Mouse (Mus musculus): ENCODE measurements around the gene Top1.

Top1 gene

GRCm38 (mm10) chr2:160741580-160741979 lies 95.9 kb downstream of the Top1 start:
- DNase-seq (ENCODE audit: low read depth, low spot score), result no peak

GRCm38 (mm10) chr2:160742161-160742609 lies 96.5 kb downstream of the Top1 start:
- DNase-seq (ENCODE audit: low read depth, low spot score), result no peak

DNA sequence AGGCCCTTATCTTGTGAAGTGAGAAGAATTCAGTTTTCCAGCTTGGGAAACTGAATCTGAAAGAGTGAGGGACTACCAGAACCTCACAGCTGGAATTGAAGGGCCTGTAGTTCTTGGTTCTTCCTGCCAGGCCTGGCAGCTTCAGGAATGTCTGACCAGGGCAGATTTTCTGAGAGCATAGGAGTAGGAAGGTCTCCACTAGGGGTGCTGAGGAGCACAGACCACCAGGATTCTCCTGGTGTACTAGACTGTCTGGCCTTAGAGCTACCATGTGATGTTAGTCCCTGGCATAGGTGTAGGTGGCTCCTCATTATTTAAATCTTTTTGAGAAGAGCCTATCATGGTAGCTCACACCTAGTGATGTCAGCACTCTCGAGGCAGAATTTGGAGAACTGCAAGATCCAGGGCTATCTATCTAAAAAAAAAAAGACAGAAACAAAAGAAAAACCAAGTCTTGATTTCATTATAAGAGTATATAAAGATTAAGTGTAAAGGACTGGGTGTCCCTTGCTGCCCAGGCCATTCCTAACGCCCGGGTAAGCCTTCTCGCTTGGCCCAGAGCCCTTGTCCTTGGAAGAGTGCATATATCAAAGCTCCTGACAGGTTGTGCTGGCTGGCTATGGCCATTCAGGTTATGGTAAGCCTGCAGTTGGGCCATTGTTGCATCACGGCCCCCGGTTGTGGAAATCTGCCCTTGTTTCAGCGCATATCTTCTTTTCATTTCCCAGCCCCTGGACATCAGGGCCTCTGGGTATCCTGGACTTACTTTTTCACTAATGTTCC lies 98.5 kb downstream of the Top1 start:
- DNase-seq (ENCODE audit: low read depth, low spot score), result no peak

DNA sequence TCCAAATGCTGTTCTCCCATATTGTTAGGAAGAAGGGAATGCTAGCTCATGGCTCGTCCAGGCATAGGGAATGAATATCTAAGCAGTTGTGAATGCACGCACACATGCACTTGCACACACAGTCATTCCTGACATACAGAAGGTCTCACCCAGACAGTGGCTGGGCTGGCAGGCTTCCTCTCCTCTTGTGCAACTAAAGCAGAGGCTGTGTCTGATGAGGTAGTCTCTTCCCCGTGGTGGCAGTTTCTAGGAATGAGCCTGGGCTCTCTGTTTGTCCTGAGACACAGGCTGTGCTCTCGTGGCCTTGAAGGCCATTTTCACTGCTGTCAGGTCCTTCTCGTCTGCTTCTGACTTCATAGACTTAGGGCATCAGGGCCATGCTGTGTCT lies 99.1 kb downstream of the Top1 start:
- DNase-seq (ENCODE audit: low read depth, low spot score), result no peak

GRCm38 (mm10) chr2:160745497-160745896 lies 99.8 kb downstream of the Top1 start:
- DNase-seq (ENCODE audit: low read depth, low spot score), result no peak

DNA sequence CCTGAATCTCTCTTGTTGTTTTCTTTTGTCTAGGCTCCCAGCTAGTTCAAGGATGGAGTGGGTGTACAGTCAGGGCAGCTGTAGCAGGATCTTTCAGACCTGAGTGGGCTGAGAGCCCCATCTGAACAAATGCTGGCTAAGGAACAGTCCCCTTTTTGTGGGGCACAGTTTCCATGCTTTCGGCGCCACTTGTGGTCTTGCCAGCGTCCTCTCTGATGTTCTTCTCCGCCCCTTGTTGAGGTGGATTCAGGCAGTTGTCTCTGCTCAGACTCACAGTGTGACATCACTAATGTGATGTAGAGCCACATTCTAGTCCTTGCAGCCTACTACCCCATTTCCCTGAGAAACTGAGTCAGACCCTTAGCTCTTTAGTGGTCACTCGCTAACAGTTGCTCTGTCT lies 100.9 kb downstream of the Top1 start:
- DNase-seq (ENCODE audit: low read depth, low spot score), result no peak

DNA sequence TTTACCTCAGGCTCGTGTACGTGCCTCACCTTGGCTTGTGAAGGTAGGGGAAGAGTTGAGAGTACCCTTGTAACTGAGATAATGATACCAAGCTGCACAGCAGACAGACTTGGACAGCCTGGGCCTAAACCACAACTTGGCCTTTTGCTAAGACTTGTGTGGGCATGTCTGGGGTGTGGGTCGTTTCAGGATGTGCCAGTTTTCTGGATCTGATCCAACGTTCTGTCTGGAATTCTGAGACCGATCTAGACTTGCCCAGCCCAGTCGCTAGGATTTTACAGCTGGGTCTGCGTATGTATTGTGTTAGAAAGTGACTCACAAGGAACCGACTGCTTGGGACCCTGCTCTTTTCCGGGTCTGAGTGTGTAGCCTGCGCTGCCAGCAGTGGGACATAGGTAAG lies 101.4 kb downstream of the Top1 start:
- DNase-seq (ENCODE audit: low read depth, low spot score), result no peak

- DNase-seq (ENCODE audit: low read depth, low spot score), result no peak
Measured at GRCm38 (mm10) chr2:160756583-160757203, 111.0 kb downstream of the Top1 start.

GRCm38 (mm10) chr2:160760433-160761184 lies 114.9 kb downstream of the Top1 start:
- no peak for DNase-seq (ENCODE audit: low read depth, low spot score)

DNA sequence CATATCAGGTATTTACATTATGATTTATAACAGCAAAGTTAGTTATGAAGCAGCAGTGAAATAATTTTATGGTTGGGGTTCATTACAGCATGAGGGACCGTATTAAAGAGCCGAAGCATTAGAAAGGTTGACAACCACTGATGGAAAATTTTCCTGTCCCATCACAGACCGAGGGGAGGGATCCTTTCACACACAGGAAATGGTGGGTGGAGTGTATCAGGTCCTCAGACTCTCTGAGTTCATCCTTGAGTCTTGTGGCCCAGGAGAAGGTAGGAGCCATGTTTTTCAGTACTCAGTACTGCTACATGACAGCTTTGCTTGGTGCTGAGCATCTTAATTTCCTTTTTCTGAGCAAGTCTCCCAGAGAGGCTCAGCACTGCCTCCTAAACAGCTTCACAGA lies 118.1 kb downstream of the Top1 start:
- no peak for DNase-seq (ENCODE audit: low read depth, low spot score)

- no peak for DNase-seq (ENCODE audit: low read depth, low spot score)
Measured at GRCm38 (mm10) chr2:160764386-160764785, 118.7 kb downstream of the Top1 start.

- no peak for DNase-seq (ENCODE audit: low read depth, low spot score)
Measured at GRCm38 (mm10) chr2:160765096-160765495, 119.4 kb downstream of the Top1 start.

DNA sequence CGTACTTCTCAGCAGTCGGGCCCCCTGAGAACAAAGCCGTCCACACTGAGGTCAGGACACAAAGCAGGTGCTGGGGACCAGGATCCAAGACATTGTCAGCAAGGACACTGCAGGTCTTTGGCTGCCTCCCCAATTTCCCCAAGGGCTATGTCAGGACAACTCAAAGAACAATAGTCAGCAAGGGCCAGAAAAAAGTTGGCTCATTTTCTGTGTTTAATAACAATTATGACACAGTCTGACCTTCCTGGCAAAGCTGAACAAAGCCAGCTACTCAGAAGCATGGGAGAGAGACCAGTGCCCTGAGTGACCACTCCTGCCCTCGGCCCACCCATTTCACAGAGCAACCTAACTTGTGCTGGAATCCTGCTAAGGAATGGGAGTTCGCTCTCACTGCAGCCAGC lies 120.7 kb downstream of the Top1 start:
- peak; percentile 59 for DNase-seq (ENCODE audit: low read depth, low spot score)

DNA sequence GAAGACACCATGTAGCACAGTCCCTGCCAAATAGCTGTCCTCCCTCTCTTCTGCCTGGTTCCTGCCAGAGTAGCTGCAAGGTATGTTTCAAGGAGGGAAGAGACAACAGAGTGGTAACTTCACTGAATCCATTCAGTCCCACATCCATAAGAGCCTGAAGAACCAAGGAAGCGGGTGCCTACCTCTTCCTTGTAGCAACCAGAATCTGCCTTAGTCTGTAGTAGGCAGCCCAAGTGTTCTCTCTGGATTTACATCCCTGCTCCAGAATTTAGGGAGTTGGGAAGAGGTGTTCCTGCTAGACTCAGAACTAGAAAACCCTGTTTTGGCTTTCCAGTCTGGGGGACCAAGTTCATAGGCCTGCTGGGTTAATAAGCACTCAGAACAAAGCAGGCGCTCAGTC lies 121.5 kb downstream of the Top1 start:
- DNase-seq (ENCODE audit: low read depth, low spot score), result no peak

DNA sequence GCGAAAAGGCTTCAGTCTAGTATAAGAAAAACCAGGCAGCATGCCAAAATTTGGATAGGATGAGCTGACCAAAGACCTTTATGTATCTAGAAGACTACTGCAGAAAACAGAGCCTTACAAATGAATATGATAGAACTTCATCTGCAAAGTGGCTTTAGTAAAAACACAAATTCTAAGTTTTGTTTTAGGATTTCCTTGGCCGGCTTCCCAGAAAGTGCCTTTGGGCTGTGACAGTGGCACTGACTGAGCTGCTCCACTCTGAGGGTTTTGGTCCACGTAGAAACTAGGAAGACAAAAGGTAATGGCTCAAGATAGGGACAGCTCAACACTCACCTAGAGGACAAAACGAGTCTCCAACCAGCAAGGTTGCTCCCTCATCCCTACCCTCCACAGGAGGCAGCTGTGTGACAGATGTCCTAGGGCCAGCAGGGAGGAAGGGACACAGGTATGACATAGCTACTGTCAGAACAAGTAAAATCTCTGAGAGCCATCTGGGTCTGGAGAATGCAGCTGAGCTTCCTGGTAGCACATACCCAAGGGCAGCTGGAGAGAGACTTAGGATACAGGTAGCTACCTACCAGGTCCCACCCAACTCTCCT lies 122.5 kb downstream of the Top1 start:
- no peak for DNase-seq (ENCODE audit: low read depth, low spot score)

- no peak for DNase-seq (ENCODE audit: low read depth, low spot score)
Measured at GRCm38 (mm10) chr2:160768997-160769396, 123.3 kb downstream of the Top1 start.

DNA sequence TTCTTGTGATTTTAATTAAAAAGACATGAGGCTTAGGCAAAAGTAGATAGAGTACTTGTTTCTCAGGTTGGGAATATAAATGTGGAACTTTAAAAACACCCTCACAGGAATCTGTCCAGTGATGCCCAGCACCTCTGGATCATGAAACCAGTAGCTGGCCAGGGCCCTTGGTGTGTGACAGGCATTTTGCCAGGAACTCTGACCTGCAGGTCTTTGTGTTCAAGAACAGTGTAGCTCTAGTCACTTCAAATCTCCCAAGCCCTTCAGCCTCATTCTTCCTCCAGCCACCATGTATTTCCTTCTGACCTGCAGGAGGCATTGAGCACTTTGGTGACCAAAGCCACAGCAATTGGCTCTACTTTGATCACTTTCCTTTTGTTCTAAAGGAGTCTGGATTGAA lies 124.7 kb downstream of the Top1 start:
- no peak for DNase-seq (ENCODE audit: low read depth, low spot score)

DNA sequence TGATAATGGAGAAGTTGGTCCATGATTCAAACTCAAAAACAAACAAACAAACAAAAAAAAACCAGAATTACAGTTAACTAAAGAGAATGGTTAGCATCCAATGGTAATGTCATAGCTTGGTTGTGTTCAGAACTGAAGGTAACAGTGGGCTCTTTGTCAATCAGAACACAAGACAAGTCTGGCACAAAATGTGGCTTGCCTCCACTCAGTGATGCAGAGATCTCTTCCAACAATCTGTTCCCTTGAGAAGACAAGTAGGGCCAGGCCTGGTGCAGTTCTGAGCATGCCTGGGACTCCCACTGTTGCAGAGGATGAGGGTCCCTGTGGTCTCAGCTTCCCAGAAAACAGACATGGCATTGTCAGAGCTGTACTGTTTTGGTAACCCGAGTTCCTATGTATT lies 125.2 kb downstream of the Top1 start:
- no peak for DNase-seq (ENCODE audit: low read depth, low spot score)

DNA sequence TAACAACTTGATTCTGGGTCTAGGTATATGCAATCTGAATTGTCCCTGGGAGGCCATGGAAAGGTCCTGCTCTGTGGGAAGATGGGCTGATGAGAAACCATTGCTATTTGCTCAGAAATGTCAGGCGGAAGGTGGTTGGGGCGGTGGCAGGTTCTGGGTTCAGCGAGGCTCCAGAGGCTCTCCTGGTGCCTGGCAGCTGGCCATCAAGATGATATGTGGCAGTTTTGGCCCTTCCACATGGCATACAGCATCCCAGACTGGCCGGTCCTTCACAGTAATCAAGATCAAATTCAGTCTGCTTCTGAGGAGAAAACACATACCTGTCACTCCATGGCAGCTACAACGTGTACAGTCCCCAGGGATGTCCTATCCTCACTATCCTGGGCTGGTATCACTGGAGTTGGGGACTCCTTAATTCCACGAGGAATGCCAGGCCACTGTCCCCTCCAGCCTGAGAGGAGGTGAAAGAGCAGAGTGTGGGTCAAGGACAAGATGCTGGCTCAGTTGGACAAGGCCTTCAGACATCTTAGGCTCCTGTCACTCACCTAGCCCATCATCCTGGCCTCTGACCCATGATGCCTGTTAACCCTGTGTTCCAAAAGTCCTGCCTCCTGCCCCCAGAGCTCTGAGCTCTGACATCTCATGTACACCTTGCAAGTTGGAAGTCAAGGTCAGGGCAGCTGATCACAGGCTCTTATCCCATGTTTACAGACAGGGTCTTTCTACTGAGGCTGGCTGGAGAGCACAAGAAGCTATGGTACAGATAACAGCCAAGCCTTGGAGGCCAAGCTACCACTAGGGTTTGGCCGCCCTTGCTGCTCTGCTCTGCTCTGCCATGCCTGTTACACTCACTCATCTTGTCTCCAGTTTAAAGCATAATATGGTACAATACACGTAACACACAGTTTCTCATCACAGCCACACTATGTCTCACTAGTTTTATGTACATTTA lies 125.9 kb downstream of the Top1 start:
- DNase-seq (ENCODE audit: low read depth, low spot score), result no peak
